Mouse (Mus musculus) v-Abl transformed pro-B cells (cell line): ENCODE results near the gene Tctn1.

ENCODE experiments used
- in situ Hi-C, 2 experiments: fragments of 400-800 bp; cut with MboI; formaldehyde crosslinking; loops; one replicate each; pipeline ENCODE4 v1.15.1; 2025; ENCODE audit not compliant: unreplicated experiment in 2 of 2

Tctn1 gene

DNA sequence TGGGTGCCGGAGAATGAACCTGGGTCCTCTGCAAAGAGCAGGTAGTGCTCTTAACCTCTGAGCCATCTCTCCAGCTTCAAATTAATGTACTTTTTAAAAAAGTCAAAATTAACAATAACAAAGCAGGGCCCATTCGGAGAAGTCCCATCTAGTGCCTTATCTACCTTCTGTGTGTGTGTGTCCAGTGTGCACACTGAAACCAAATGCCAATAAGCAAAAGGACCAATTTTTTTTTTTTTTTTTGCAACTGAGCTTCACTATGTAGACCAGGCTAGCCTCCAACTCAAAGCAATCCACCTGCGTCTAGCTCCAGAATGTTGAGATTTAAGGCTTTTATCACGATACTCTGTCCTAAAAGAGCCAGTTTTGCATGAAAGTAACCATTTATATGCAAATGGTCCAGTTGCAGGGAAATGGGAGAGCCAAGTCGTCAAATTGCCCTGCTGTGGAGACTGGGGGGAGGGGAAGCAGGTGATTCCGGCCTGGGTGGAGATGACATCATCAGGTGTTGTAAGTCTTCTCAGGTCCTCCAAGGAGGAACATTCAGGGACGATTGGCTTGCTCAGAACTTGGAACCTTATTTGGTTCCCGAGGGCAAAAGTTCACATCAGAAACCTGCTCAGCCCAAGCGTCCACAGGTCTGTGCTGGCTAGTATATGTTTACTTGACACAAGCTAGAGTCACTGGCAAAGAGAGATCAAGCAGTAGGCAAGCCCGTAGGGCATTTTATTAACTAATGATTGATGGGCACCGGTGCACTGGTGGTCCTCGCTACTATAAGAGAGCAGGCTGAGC lies 72.8 kb downstream of the Tctn1 start:
- in situ Hi-C loops: no loop called here

DNA sequence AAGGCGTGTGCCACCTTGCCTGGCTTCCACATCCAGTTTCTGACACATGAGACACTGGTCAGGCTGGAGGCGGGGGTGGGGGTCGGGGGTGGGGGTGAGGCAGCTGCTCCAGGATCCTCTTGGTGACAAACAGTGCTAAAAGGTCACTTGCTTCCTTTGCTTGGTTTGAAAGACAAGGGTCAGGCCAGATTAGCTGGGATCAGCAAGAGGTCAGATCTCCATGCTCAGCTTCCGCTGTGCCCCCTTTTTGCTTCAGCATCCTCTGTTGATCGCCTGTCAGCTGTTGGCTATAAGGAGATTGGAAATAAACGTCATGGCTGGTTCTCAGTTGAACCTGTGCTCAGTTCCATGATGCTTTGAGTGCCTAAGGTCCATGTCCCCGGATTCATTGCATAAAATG lies 73.8 kb downstream of the Tctn1 start:
- in situ Hi-C loops: no loop called here

DNA sequence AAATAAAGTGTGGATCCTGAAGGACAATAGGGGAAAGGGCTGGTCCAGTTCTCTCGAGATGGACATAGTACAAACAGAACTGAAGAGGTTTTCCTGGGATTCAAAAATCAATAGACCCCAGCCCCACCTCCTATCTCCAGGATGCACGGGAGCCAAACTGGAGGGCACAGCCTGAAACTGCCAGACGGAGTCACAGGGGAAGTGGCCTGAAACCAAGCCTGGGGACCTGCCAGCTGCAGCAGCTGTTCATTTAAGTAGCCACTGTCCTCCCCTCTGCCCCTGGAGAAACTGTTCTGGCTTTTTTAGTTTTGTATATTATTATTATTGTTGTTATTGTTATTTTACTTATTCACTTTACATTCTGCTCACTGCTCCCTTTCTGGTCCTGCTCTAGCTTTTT lies 75.1 kb downstream of the Tctn1 start:
- in situ Hi-C loops: loop anchor here (5.0 kb wide), 2 partner anchors 33 to 73 kb away; partner anchors contain the start of gene Tctn1 (in 1 of the 2)
